Mouse (Mus musculus) embryonic facial prominence, embryonic 14.5 days (tissue): ENCODE measurements around the gene Mkln1. TPM values are rescaled to one million over a fixed set of nuclear protein-coding genes. Genes with fewer than 3 reads are reported as not detected.
A peak's percentile ranks its signal among the peaks of the same experiment; 100 is the strongest.

ENCODE experiments used
- ATAC-seq: fragments of 200-750 bp; cut with Nextera tagmentation; 2 replicates; pipeline ENCODE4 v1.8.0; 2017; ENCODE audit warnings: low read depth, moderate number of reproducible peaks, moderate TSS enrichment
- DNase-seq: peaks from one replicate; pipeline ENCODE4 v3.0.0-alpha.2; 2015; ENCODE audit warnings: low spot score
- H3K27ac ChIP-seq: fragments of 300-500 bp; sonication (generic); replicated peaks from 2 replicates; pipeline ENCODE4 v1.5.1; 2014; ENCODE audit warnings: low read depth, mild to moderate bottlenecking, low read length, moderate library complexity
- H3K27me3 ChIP-seq: fragments of 300-500 bp; sonication (generic); replicated peaks from 2 replicates; pipeline ENCODE4 v1.6.1; 2014; ENCODE audit warnings: low read length; ENCODE audit not compliant: control insufficient read depth, insufficient read depth
- H3K36me3 ChIP-seq: fragments of 300-500 bp; sonication (generic); 2 replicates; pipeline ENCODE4 v1.6.1; 2014; ENCODE audit warnings: low read length, mixed read lengths; ENCODE audit not compliant: control insufficient read depth, insufficient read depth
- H3K4me1 ChIP-seq: fragments of 300-500 bp; sonication (generic); 2 replicates; pipeline ENCODE4 v1.6.1; 2014; ENCODE audit warnings: antibody characterized with exemption, low read length; ENCODE audit not compliant: control insufficient read depth, insufficient read depth
- H3K4me2 ChIP-seq: fragments of 300-500 bp; sonication (generic); 2 replicates; pipeline ENCODE4 v1.6.1; 2014; ENCODE audit warnings: low read depth, mild to moderate bottlenecking, low read length, moderate library complexity, mixed read lengths
- H3K4me3 ChIP-seq: fragments of 300-500 bp; sonication (generic); 2 replicates; pipeline ENCODE4 v1.5.1; 2014; ENCODE audit warnings: low read depth, mild to moderate bottlenecking, low read length
- H3K9ac ChIP-seq: fragments of 300-500 bp; sonication (generic); 2 replicates; pipeline ENCODE4 v1.6.1; 2014; ENCODE audit warnings: low read depth, mild to moderate bottlenecking, low read length, moderate library complexity, mixed read lengths
- H3K9me3 ChIP-seq: fragments of 300-500 bp; sonication (generic); 2 replicates; pipeline ENCODE4 v1.6.1; 2016; ENCODE audit warnings: low read length; ENCODE audit not compliant: control insufficient read depth
- WGBS: fragments of 180-500 bp; shearing (Covaris S2); extraction: QIAGEN DNeasy Blood & Tissue Kit; methylation state at CpG from one replicate; pipeline ENCODE4 v1.1.7; 2014; 5-methylcytosine and 5-hydroxymethylcytosine counted together
- polyA plus RNA-seq: library from polyadenylated mRNA; unstranded; fragments of >200 nt; fragmentation: Nextera tagmentation; extraction: Ambion mirVana; gene quantifications from 2 replicates; pipeline ENCODE4 v1.2.1, GENCODE M21; 2014

Mkln1 gene
- polyA plus RNA-seq, 1 experiment from 2014 or later, result 155 TPM

DNA sequence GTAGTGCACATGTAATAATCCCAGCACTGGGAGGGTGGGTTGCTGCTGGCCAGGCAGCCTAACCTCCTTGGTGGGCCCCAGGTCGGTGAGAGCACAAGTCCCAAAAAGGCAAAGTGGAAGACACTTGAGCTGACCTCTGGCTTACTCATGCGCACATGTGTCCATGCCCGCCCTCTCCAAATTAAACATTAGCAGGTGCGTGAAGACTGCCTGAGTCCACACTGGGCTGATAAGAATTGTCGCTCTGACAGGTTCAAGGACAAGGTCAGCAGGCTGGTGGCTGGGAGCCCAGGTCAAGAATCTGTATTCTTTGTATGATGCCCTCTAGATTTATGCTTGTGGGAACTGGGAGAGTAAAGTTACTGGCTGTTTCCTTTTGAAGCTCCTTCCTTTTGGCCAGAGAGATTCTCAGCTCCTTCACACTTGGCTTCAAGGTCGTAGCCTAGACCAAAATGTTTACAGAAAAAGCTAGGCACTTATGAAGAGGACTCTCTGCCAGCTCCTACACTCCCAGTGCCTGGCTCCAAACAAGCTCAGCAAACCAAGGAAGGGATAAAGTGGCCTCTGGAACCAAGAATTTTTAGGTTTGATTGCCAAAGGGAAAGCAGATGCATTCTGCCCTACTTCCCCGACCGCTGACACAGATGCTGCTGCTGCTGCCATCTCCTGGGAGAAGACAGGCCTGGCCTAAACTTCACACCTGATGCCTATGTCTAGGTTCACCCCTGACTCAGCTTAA lies 8.1 kb upstream of the Mkln1 start:
- H3K27me3 ChIP-seq, result no peaks in the 10 kb centered on the region
- H3K9ac ChIP-seq, result no peak overlapping the region
- H3K4me3 ChIP-seq, result no peak overlapping the region
- 52% methylated on average over 5 of the region's 8 CpGs for WGBS
- DNase-seq, result peak; percentile 23
- no peak overlapping the region for H3K27ac ChIP-seq
- no peaks in the 10 kb centered on the region for H3K36me3 ChIP-seq
- no peak overlapping the region for H3K4me2 ChIP-seq
- no peaks in the 10 kb centered on the region for H3K9me3 ChIP-seq
- ATAC-seq, result no peak
- H3K4me1 ChIP-seq, result 0 out of 2 replicates have a peak, but pooled peaks cover 4% of the 10 kb centered on the region

- H3K9ac ChIP-seq, result no peak overlapping the region
- H3K27ac ChIP-seq, result no peak overlapping the region
- H3K4me3 ChIP-seq, result no peak overlapping the region
- 0 out of 2 replicates have a peak, but pooled peaks cover 4% of the 10 kb centered on the region for H3K4me1 ChIP-seq
- WGBS, result 80% methylated on average over 5 of the region's 5 CpGs
- no peaks in the 10 kb centered on the region for H3K27me3 ChIP-seq
- H3K4me2 ChIP-seq, result no peak overlapping the region
- H3K36me3 ChIP-seq, result no peaks in the 10 kb centered on the region
- ATAC-seq (no peak), DNase-seq (no peak)
- no peaks in the 10 kb centered on the region for H3K9me3 ChIP-seq
These were observed 5.7 kb upstream of the Mkln1 start for GRCm38 (mm10) chr6:31392871-31393270.

GRCm38 (mm10) chr6:31396118-31396517 lies 2.4 kb upstream of the Mkln1 start:
- Histone ChIP-seq H3K4me1 (peaks cover 12% of the 10 kb centered on the region; the same call in 1 of the 2 replicates), H3K9ac (no peak overlapping the region), H3K27me3 (no peaks in the 10 kb centered on the region), H3K27ac (no peak overlapping the region), H3K4me2 (no peak overlapping the region), H3K36me3 (no peaks in the 10 kb centered on the region), H3K4me3 (no peak overlapping the region), H3K9me3 (no peaks in the 10 kb centered on the region)
- whole genome bisulfite sequencing, result 65% methylated on average over 4 of the region's 4 CpGs
- DNase-seq (no peak), ATAC-seq (no peak)

DNA sequence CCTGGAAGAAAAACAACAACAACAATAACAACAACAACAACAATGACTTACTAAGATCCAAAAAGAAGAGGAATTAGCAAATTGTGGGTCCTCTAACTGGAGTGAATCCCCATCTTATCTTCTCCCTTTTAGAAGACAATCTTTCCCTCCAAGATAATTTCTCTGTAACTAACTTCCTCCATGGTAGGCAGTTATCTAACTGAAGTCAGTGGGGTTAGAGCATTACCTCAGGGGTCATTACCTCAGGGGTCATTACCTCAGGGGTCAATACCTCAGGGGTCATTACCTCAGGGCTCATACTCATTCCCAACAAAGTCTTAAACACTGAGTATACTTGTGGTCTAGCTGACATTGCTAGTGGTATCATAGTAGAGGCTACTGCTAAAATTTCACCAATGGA lies 1.2 kb upstream of the Mkln1 start:
- H3K27ac ChIP-seq, result no peak overlapping the region
- no peaks in the 10 kb centered on the region for H3K36me3 ChIP-seq
- peaks cover 19% of the 10 kb centered on the region for H3K4me1 ChIP-seq
- H3K9me3 ChIP-seq, result no peaks in the 10 kb centered on the region
- no peak for ATAC-seq
- no peak overlapping the region for H3K4me3 ChIP-seq
- no peak for DNase-seq
- H3K27me3 ChIP-seq, result no peaks in the 10 kb centered on the region
- no peak overlapping the region for H3K9ac ChIP-seq
- H3K4me2 ChIP-seq, result no peak overlapping the region

DNA sequence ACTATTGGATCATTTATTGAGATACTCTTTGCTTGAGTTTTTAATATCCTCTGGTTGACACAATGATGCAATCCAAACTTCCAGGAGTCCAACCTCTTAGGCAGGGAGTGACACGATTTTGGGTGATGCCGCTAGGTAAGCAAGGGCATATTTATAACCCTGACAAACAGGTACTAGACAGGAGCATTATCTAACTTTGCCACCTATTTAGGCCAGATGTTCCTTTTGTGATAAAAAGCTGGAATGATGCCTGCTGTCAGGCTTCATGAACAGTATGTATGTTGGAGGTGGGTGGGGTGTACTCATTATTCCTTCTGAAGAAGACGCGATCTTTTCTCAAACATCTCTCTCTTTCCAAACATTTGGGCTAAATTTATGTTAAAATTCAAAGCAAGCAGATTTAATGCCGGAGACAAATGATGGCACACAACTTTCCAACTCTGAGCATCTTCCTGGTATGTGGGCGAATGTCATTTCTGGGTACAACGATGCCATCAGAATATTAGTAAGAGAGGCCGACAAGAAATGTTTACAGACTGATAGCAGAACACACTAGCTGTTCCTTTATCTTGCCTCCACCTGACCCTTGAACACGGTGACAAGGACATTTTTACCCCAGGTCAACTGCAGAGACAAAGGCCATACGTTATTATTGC lies 632 bp upstream of the Mkln1 start:
- 60% methylated on average over 10 of the region's 10 CpGs for WGBS
- Histone ChIP-seq H3K4me1 (peaks cover 22% of the 10 kb centered on the region), H3K27me3 (no peaks in the 10 kb centered on the region), H3K4me3 (peak overlapping the region; percentile 96), H3K4me2 (peak overlapping the region; percentile 71), H3K9me3 (no peaks in the 10 kb centered on the region), H3K9ac (no peak overlapping the region), H3K36me3 (no peaks in the 10 kb centered on the region), H3K27ac (no peak overlapping the region)
- DNase-seq (no peak), ATAC-seq (no peak)

DNA sequence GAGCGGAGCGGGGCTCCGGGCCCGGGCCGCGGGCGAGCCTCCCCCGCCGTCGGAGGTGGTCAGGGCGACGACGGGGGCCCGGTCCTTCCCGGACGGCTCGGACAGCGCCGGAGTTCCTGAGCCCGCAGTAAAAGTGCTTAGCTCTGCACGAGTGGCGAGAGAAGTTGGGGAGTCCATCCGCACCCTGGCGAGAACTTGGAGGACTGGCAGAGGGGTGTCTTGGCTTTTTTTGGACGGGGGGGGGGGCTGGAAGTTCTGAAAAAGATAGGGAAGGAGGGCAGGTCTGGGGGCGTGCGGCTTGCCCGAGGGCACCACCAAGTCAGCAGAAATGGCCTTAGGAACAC lies 643 bp downstream of the Mkln1 start:
- under 1% methylated on average over 27 of the region's 28 CpGs for WGBS
- H3K4me2 ChIP-seq, result peak overlapping the region; percentile 71
- H3K4me1 ChIP-seq, result peaks cover 22% of the 10 kb centered on the region
- no peaks in the 10 kb centered on the region for H3K27me3 ChIP-seq
- H3K9ac ChIP-seq, result peak overlapping the region; percentile 98
- H3K9me3 ChIP-seq, result no peaks in the 10 kb centered on the region
- H3K4me3 ChIP-seq, result peak overlapping the region; percentile 96
- DNase-seq, result peak; percentile 23
- no peaks in the 10 kb centered on the region for H3K36me3 ChIP-seq
- peak overlapping the region; percentile 95 for H3K27ac ChIP-seq
- ATAC-seq, result peak; percentile 43; the same call in 1 of the 2 replicates

DNA sequence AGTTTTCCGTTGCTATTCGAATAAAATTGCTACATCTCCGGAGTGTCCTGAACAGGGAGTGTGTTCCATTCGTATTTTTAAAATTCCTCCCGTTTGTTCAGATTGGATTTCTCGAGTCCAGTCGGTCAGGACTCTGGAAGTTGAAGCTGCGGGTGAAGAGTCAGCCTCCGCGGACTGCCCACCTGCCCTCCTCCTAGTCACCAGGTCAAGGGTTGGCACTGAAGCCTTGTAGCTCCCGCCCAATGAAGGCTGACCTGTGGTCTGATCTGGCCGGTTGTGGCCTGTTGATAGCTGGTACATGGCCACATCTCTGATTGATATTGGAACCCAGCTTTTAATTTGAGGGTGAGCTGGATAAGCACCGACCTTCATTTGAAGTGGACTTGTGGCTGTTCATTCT lies 1.0 kb downstream of the Mkln1 start:
- Histone ChIP-seq H3K27me3 (no peaks in the 10 kb centered on the region), H3K36me3 (no peaks in the 10 kb centered on the region), H3K4me3 (peak overlapping the region; percentile 96), H3K9ac (peak overlapping the region; percentile 98), H3K9me3 (no peaks in the 10 kb centered on the region), H3K4me2 (peak overlapping the region; percentile 71), H3K27ac (peak overlapping the region; percentile 95; the same call in 1 of the 2 replicates), H3K4me1 (peaks cover 22% of the 10 kb centered on the region)
- DNase-seq (no peak), ATAC-seq (no peak)
- WGBS, result under 1% methylated on average over 13 of the region's 13 CpGs

DNA sequence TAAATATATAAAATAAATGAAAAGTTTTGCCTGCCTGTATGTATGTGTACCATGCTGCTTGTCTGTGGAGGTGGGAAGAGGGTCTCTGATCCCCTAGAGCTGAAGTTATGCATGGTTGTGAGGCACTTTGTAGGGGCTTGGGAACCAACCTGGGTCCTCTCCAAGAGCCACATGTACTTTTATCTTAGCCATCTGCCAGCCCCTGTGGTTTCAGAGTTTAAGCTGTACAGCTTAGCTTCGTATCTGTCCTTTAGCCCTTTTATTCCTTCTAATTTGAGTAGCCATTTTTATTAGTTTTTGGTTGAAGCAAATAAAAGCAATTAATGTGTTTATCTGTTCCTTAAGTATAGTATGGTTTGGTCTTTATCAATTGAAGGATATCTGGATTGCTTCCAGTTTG lies 12.5 kb downstream of the Mkln1 start:
- Histone ChIP-seq H3K9ac (no peak overlapping the region), H3K4me2 (no peak overlapping the region), H3K4me1 (no peaks in the 10 kb centered on the region), H3K27ac (no peak overlapping the region), H3K9me3 (no peaks in the 10 kb centered on the region), H3K27me3 (no peaks in the 10 kb centered on the region), H3K36me3 (no peaks in the 10 kb centered on the region), H3K4me3 (no peak overlapping the region)
- no peak for ATAC-seq
- no peak for DNase-seq
- WGBS, result 77% methylated on average over 1 of the region's 1 CpGs

DNA sequence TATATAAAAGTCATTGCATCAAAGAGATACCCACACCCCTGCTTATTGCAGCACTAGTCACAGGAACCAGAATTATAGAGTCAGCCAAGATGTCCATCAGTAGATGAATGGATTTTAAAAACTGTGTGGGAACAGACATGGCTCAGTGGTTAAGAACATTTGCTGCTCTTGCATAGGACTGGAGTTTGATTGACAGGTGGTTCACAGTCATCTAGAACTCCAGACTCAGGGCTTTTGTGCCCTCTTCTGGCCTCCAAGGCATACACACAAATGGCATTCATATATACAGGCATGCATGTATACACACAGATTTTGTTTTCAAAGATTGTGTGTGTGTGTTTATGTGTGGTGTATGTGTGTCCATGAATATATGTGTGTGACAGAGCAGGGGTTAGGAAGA lies 14.0 kb downstream of the Mkln1 start:
- H3K36me3 ChIP-seq, result no peaks in the 10 kb centered on the region
- no peak overlapping the region for H3K27ac ChIP-seq
- DNase-seq (peak; percentile 60), ATAC-seq (no peak)
- H3K9me3 ChIP-seq, result no peaks in the 10 kb centered on the region
- H3K4me2 ChIP-seq, result no peak overlapping the region
- H3K9ac ChIP-seq, result no peak overlapping the region
- H3K4me1 ChIP-seq, result no peaks in the 10 kb centered on the region
- no peak overlapping the region for H3K4me3 ChIP-seq
- no peaks in the 10 kb centered on the region for H3K27me3 ChIP-seq
